Mouse (Mus musculus): ENCODE measurements at regions not wholly inside any gene's neighbourhood (a gene's known extent, or its start where the extent isn't known, plus 50 kb on each side); places are given as distances from the start of the nearest gene placed in this dataset.
"Not testable (repeated sequence)": the region's sequence is repeated elsewhere in the genome, so short reads cannot be mapped to it uniquely, and the experiment has no call there.

GRCm38 (mm10) chr13:5666235-5667007 lies 194.9 kb upstream of the Klf6 start:
- Histone ChIP-seq H3K36me3 (no peaks in the 10 kb centered on the region), H3K4me2 (no peak overlapping the region), H3K9ac (no peak overlapping the region), H3K27ac (no peak overlapping the region), H3K4me1 (no peaks in the 10 kb centered on the region), H3K9me3 (no peaks in the 10 kb centered on the region), H3K27me3 (replicated peaks) (no peaks in the 10 kb centered on the region), H3K4me3 (replicated peaks) (no peak overlapping the region)
- no peak for ATAC-seq (ENCODE audit: insufficient read depth, low FRiP score, low read depth)
- WGBS, result 72% methylated on average over 3 of the region's 3 CpGs

- Histone ChIP-seq H3K4me2 (no peak overlapping the region), H3K9ac (no peak overlapping the region), H3K9me3 (no peaks in the 10 kb centered on the region), H3K27me3 (replicated peaks) (no peaks in the 10 kb centered on the region), H3K27ac (no peak overlapping the region), H3K4me1 (no peaks in the 10 kb centered on the region), H3K36me3 (no peaks in the 10 kb centered on the region), H3K4me3 (replicated peaks) (no peak overlapping the region)
- ATAC-seq (ENCODE audit: insufficient read depth, low FRiP score, low read depth), result no peak
- 75% methylated on average over 1 of the region's 1 CpGs for whole genome bisulfite sequencing
Observed at GRCm38 (mm10) chr13:5675668-5676067, 185.6 kb upstream of the Klf6 start.

- Histone ChIP-seq H3K36me3 (no peaks in the 10 kb centered on the region), H3K4me1 (no peaks in the 10 kb centered on the region), H3K9me3 (no peaks in the 10 kb centered on the region), H3K4me3 (replicated peaks) (no peak overlapping the region), H3K4me2 (no peak overlapping the region), H3K9ac (no peak overlapping the region), H3K27me3 (replicated peaks) (no peaks in the 10 kb centered on the region), H3K27ac (no peak overlapping the region)
- ATAC-seq (ENCODE audit: insufficient read depth, low FRiP score, low read depth), result no peak
- 89% methylated on average over 4 of the region's 4 CpGs for WGBS
Observed at GRCm38 (mm10) chr13:5690124-5690523, 171.2 kb upstream of the Klf6 start.

- H3K27me3 ChIP-seq (replicated peaks); H3K4me2 ChIP-seq; H3K9ac ChIP-seq; ATAC-seq (ENCODE audit: insufficient read depth, low FRiP score, low read depth); H3K27ac ChIP-seq; H3K9me3 ChIP-seq; H3K36me3 ChIP-seq; H3K4me1 ChIP-seq; H3K4me3 ChIP-seq (replicated peaks): not testable (repeated sequence)
- WGBS, result 86% methylated on average over 2 of the region's 2 CpGs
Observed at GRCm38 (mm10) chr13:5690680-5691079, 170.6 kb upstream of the Klf6 start.

GRCm38 (mm10) chr13:5694626-5695025 lies 166.7 kb upstream of the Klf6 start:
- Histone ChIP-seq H3K9ac (no peak overlapping the region), H3K4me1 (no peaks in the 10 kb centered on the region), H3K4me2 (no peak overlapping the region), H3K4me3 (replicated peaks) (no peak overlapping the region), H3K27ac (no peak overlapping the region), H3K27me3 (replicated peaks) (no peaks in the 10 kb centered on the region), H3K9me3 (no peaks in the 10 kb centered on the region), H3K36me3 (no peaks in the 10 kb centered on the region)
- 90% methylated on average over 8 of the region's 8 CpGs for WGBS
- no peak for ATAC-seq (ENCODE audit: insufficient read depth, low FRiP score, low read depth)

- 74% methylated on average over 3 of the region's 3 CpGs for WGBS
Observed at GRCm38 (mm10) chr13:5695581-5695980, 165.7 kb upstream of the Klf6 start.

GRCm38 (mm10) chr13:5696377-5696776 lies 164.9 kb upstream of the Klf6 start:
- H3K4me1 ChIP-seq, result no peaks in the 10 kb centered on the region
- no peak overlapping the region for H3K9ac ChIP-seq
- no peaks in the 10 kb centered on the region for H3K27me3 ChIP-seq (replicated peaks)
- ATAC-seq (ENCODE audit: insufficient read depth, low FRiP score, low read depth), result no peak
- H3K9me3 ChIP-seq, result no peaks in the 10 kb centered on the region
- H3K27ac ChIP-seq, result no peak overlapping the region
- 21% methylated on average over 2 of the region's 2 CpGs for WGBS
- no peaks in the 10 kb centered on the region for H3K36me3 ChIP-seq
- H3K4me2 ChIP-seq, result no peak overlapping the region
- no peak overlapping the region for H3K4me3 ChIP-seq (replicated peaks)

More at GRCm38 (mm10) chr13:5695581-5695980, 165.7 kb upstream of the Klf6 start:
- not testable (repeated sequence) for H3K9me3 ChIP-seq; H3K4me2 ChIP-seq; H3K36me3 ChIP-seq; H3K4me1 ChIP-seq; H3K27ac ChIP-seq; H3K27me3 ChIP-seq (replicated peaks); H3K9ac ChIP-seq; H3K4me3 ChIP-seq (replicated peaks); ATAC-seq (ENCODE audit: insufficient read depth, low FRiP score, low read depth)

- not testable (repeated sequence) for H3K4me1 ChIP-seq; ATAC-seq (ENCODE audit: insufficient read depth, low FRiP score, low read depth); H3K36me3 ChIP-seq; H3K4me2 ChIP-seq; H3K4me3 ChIP-seq (replicated peaks); H3K27me3 ChIP-seq (replicated peaks); H3K27ac ChIP-seq; H3K9ac ChIP-seq; H3K9me3 ChIP-seq
- WGBS, result 64% methylated on average over 1 of the region's 1 CpGs
Observed at GRCm38 (mm10) chr13:5697329-5697728, 164.0 kb upstream of the Klf6 start.

- H3K4me2 ChIP-seq, result no peak overlapping the region
- H3K27ac ChIP-seq, result no peak overlapping the region
- WGBS, result 74% methylated on average over 3 of the region's 3 CpGs
- no peak overlapping the region for H3K4me3 ChIP-seq (replicated peaks)
- H3K4me1 ChIP-seq, result no peaks in the 10 kb centered on the region
- no peaks in the 10 kb centered on the region for H3K27me3 ChIP-seq (replicated peaks)
- no peak overlapping the region for H3K9ac ChIP-seq
- ATAC-seq (ENCODE audit: insufficient read depth, low FRiP score, low read depth), result no peak
- H3K36me3 ChIP-seq, result no peaks in the 10 kb centered on the region
- no peaks in the 10 kb centered on the region for H3K9me3 ChIP-seq
Observed at GRCm38 (mm10) chr13:5702071-5702470, 159.2 kb upstream of the Klf6 start.

- Histone ChIP-seq H3K27me3 (replicated peaks) (no peaks in the 10 kb centered on the region), H3K4me2 (no peak overlapping the region), H3K4me3 (replicated peaks) (no peak overlapping the region), H3K9ac (no peak overlapping the region), H3K4me1 (no peaks in the 10 kb centered on the region), H3K9me3 (no peaks in the 10 kb centered on the region), H3K36me3 (no peaks in the 10 kb centered on the region), H3K27ac (no peak overlapping the region)
- no peak for ATAC-seq (ENCODE audit: insufficient read depth, low FRiP score, low read depth)
Observed at GRCm38 (mm10) chr13:5704991-5705390, 156.3 kb upstream of the Klf6 start.

GRCm38 (mm10) chr13:5711646-5712045 lies 149.6 kb upstream of the Klf6 start:
- no peaks in the 10 kb centered on the region for H3K36me3 ChIP-seq
- no peak overlapping the region for H3K4me3 ChIP-seq (replicated peaks)
- no peak for ATAC-seq (ENCODE audit: insufficient read depth, low FRiP score, low read depth)
- H3K27ac ChIP-seq, result no peak overlapping the region
- H3K9ac ChIP-seq, result no peak overlapping the region
- no peaks in the 10 kb centered on the region for H3K27me3 ChIP-seq (replicated peaks)
- H3K9me3 ChIP-seq, result no peaks in the 10 kb centered on the region
- WGBS, result 79% methylated on average over 1 of the region's 1 CpGs
- H3K4me1 ChIP-seq, result no peaks in the 10 kb centered on the region
- H3K4me2 ChIP-seq, result no peak overlapping the region

- Histone ChIP-seq H3K9me3 (no peaks in the 10 kb centered on the region), H3K4me1 (no peaks in the 10 kb centered on the region), H3K4me3 (replicated peaks) (no peak overlapping the region), H3K4me2 (no peak overlapping the region), H3K36me3 (no peaks in the 10 kb centered on the region), H3K27me3 (replicated peaks) (no peaks in the 10 kb centered on the region), H3K27ac (no peak overlapping the region; the same call in 1 of the 2 replicates), H3K9ac (no peak overlapping the region)
- no peak for ATAC-seq (ENCODE audit: insufficient read depth, low FRiP score, low read depth)
- WGBS, result 41% methylated on average over 6 of the region's 6 CpGs
Observed at GRCm38 (mm10) chr13:5713195-5713863, 148.0 kb upstream of the Klf6 start.
